Mouse (Mus musculus) megakaryocyte-erythroid progenitor cell, adult 5-6 weeks (primary cell): ENCODE results near the gene Myo18a. TPM values are rescaled to one million over a fixed set of nuclear protein-coding genes. Genes with fewer than 3 reads are reported as not detected.
A peak's percentile ranks its signal among the peaks of the same experiment; 100 is the strongest.

ENCODE experiments used
- ATAC-seq: replicated peaks from 2 replicates; pipeline ENCODE4 v1.8.0; 2016; ENCODE audit warnings: mild to moderate bottlenecking, inconsistent platforms; ENCODE audit not compliant: severe bottlenecking, poor library complexity, low FRiP score, low TSS enrichment
- total RNA-seq, 2 experiments: library from RNA; stranded (forward) in 1 of 2; stranded (reverse) in 1 of 2; fragments of 200-1000, 215-1000 nt in 1 of 2; fragments of >200 nt in 1 of 2; fragmentation: Nextera tagmentation in 1 of 2; gene quantifications; 2 replicates each; pipeline ENCODE4 v1.2.3; 2014 to 2017

Gene Myo18a
- total RNA-seq, 2 experiments from 2014 or later = 69.3 to 84.3 TPM

DNA sequence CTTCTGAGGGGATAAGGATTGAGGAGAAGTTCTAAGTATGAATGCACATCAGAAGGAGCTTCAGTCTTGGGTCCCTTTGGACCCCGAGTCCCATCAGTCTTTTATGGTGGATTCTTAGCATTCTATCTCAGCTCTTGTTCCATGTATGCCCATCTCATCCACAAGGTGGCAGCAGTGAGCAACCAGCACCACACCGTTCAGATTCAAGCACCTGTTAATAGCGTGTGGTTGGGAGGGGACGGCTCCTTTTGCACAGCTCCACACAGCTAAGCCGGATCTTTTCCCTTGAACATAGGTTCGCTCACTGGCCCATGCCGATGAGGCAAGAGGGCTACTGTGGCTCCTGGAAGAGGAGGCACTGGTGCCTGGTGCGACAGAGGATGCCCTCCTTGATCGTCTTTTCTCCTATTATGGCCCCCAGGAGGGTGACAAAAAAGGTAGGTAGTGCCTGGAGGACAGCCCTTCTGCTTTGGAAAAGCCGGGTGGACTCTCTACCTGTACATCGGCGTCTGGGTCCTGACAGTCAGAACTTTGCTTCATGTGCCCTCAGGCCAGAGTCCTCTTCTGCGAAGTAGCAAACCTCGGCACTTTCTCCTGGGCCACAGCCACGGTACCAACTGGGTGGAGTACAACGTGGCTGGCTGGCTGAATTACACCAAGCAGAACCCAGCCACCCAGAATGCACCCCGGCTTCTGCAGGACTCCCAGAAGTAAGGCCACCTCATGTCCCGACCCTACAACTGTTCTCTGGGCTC lies 64.4 kb downstream of the Myo18a start:
- peak; percentile 45; the same call in 1 of the 2 replicates for ATAC-seq

DNA sequence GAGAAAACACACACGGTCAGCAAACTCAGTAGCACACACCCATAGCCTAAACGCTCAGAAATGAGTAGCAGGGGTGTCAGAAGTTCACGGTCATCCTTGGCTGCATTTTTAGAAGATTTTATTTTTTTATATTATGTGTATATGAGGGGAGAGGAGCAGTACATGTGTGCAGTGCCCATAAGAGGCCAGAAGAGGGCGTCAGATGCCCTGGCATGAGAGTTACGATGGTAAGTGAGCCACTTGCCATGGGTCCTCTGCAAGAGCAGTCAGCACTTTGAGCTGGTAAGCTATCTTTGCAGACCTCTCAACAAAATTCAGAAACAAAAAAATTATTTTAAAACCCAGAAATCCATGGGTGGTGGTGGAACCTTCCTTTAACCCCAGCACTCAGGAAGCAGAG lies 65.1 kb downstream of the Myo18a start:
- no peak for ATAC-seq

DNA sequence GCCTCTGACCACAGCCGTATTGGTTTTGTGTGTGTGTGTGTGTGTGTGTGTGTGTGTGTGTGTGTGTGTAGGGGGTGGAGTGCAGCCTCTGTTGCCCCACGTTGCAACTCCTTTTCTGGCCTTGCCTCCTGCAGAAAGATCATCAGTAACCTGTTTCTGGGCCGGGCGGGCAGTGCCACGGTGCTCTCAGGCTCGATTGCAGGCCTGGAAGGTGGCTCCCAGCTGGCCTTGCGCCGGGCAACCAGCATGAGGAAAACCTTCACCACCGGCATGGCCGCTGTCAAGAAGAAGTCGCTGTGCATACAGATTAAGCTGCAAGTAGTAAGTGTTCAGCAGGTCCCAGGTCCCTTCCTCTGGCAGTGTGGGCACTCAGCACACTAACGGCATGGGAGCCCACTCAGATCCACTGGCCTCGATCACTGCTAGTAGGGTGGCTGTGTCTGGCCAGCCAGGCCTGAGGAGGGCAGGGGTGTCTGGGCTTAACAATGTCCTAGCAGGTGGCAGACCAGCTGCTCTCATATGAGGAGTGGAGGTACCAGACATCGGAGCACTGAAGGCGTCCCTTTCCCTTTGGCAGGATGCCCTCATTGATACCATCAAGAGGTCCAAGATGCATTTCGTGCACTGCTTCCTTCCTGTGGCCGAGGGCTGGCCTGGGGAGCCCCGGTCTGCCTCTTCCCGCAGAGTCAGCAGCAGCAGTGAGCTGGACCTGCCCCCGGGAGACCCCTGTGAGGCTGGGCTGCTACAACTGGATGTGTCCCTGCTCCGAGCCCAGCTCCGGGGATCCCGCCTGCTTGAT lies 66.2 kb downstream of the Myo18a start:
- no peak for ATAC-seq

DNA sequence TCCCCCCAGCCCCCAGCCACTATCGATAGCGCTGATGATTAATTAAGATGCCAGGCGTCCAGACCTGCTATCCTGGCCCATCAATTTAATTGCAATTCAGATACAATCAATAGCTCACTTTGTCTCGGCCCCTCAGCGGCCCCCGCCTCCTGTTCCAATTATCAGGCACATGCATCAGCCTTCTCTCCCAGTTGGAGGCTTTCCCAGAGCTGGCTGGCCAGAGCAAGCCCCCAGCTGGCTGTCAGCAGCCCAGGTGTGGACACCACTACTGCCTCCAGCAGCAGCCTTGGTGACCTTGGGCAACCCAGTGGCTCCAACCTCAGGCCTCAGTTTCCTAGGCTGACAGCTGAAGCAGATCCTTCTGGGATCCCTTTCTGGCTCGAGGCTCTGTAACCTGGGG lies 67.8 kb downstream of the Myo18a start:
- ATAC-seq = no peak

DNA sequence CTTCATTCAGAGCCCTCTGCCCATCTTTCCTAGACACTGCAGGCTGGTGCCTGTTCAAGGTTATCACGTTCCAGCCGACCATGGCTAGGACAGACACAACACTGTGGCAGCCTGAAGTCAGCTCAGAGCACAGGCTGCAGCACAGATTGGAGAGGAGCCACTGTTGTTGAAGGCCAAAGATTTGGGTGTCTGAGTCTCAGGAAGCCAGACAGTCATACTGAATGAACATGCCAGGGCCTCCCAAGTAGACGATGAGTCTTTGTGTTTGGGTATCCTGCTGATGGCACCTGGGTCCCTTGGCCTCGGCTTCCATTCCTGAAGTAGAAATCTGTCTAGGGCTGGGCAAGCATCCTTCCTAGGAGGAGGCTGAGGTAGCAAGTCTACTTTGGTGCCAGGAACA lies 69.5 kb downstream of the Myo18a start:
- ATAC-seq = no peak

DNA sequence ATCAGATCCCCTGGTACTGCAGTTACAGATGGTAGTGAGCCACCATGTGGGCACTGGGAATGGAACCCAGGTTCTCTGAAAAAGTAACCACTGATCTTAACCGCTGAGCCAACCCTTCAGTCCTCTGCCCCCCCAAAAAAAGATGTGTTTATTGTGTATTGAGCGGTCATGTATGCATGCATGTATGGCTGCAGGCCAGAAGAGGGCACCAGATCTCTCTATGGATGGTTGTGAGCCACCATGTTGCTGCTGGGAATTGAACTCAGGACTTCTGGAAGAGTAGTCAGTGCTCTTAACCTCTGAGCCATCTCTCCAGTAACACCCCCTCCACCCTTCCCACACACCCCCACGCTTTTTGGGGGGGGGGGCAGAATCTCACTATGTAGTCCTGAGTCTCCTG lies 72.1 kb downstream of the Myo18a start:
- ATAC-seq = no peak

DNA sequence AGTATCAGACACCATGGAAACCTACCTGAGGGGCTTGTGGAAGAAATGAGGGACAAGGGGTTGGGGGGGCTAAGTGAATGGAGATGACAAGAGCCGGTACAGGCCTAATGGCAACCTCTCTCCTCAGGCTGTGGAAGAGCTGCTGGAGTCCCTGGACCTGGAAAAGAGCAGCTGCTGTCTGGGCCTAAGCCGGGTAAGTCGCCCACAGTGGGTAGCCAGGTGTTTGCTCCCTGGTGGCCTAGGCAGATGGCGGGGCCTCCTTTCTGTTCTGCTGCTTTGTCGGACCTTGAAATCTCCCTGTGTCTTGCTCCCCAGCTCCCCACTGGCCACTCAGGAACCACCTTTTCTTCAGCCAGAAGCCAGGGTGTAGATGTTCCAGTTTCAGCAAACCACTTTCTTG lies 73.2 kb downstream of the Myo18a start:
- no peak for ATAC-seq

DNA sequence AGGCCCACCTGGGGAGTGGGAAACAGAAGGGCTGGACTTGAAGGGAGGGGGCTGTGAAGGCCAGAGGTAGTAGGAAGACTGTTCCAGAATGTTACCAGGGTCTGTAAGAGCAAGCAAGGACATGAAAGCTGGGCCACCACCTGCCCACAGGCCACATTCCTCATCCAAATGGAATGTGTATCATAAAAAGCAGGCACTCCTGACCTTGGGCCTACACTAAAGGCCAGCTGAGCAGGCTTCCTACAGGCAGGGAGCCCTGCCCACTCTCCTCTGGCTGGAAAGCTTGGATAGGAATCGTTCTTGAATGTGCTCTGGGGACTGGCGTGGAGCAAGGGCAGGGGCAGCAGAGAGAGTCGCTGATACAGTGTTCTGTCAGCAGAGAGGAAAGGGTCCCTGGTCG lies 73.7 kb downstream of the Myo18a start:
- no peak for ATAC-seq

DNA sequence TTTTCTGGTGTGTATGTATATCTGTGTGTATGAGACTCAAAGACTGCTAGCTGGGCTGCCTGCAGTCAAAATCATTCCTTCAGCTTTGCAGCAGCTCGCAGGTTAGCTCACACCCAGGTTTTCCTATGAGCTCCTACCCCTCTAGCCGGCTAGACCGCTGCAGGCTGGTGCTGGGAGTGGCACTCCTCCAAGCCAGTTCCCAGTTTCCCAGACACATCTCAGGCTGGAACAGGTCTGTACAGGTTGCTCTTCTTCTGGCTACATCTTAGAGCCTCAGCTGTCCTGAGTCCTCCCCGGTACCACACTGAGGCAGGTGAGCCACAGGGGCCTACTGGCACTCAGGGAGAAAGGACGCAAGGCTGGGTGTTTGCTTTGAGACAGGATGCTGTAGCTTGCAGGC lies 74.8 kb downstream of the Myo18a start:
- ATAC-seq = no peak

DNA sequence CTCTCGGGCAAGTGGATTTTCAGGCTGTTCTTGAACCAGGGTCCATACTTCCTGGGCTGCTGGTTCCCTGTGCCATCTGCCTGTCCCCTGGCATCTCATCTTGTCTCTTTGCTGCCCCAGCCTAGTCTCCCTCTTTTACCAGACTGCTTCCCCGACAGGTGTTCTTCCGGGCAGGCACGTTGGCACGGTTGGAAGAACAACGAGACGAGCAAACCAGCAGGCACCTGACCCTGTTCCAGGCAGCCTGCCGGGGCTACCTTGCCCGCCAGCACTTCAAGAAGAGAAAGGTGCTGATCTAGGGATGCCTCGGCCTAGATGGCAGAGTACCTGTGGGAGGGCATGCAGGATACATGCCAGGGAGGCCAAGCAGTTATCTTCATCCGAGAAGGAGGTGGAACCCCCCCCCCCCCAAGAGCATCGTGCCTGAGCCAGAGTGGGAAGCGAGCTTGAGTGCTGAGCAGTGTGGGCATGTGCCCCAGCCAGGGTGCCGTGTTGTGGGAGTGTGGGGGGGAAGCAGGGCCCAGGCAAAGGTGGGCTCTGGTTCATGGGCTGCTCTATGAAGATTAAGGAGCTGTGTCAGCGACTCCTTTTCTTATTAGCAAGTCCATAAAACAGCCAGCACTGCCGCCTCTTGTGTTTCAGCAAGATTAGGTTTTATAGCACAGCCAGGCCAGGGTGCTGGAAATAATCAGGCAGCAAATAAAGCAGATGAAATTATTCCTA lies 77.6 kb downstream of the Myo18a start:
- ATAC-seq = no peak

DNA sequence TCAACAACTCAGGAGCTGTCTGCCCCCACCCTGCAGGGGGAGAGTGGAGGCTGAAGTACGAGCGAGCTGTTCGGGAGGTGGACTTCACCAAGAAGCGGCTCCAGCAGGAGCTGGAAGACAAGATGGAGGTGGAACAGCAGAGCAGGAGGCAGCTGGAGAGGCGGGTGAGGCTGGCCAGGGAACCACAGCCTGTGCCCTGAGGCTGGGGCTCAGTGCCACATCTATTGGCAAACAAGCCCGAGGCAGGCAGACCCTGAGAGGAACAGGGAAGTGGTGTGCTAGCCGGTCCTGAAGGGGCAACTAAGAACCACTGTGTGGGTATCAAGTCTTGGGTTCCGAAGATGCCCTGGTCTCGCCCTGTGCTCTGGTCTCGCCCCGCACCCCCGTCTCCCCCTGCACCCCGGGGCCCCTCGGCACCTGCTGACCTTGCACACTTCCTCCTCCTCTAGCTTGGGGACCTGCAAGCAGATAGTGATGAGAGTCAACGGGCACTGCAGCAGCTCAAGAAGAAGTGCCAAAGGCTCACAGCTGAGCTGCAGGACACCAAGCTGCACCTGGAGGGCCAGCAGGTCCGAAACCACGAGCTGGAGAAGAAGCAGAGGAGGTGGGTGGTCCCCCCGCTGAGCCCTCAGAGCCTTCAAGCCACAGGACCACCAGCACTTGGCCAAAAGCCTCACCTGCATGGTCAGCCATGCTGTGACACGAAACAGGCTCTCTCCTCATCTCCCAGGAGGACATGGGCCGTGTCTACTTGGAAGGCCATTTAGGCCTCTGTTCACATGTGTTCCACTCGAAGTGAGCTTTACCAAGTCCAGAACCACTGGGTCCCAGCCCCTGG lies 80.2 kb downstream of the Myo18a start:
- ATAC-seq = no peak

DNA sequence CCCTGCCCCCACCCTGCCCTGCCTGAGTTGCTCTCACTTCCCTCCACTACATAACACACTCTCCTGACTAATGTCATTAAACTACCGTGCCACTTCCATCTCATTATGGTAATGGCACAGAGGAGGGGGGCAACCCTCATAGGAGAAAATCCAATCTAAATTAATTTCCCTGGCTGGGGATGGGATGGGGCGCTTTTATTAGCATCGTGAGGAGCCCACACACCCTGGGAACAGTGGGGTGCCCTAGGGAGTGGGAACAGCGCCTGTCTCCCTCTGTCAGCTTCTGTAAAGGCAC lies 80.8 kb downstream of the Myo18a start:
- ATAC-seq = no peak

DNA sequence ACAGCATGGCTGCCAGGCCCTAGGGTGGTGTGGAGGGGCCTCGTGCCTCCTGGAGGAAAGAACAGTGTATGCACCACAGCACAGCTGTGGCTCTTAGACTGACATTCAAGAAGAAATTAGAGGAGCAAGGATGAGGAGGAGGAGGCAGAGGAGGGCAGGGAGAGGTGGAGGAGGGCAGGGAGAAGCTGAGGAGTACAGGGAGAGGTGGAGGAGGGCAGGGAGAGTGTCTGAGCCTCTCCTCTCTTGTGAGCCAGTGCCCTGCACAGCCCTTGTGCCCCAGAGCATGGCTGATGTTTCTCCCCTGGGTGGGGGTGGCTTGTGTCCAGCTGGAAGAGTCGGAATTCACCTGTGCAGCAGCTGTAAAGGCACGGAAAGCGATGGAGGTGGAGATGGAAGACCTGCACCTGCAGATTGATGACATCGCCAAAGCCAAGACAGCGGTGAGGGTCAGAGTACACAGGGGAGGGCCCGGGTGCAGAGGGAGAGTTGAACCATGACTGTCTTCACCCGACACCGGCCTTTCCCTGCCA lies 84.6 kb downstream of the Myo18a start:
- no peak for ATAC-seq

DNA sequence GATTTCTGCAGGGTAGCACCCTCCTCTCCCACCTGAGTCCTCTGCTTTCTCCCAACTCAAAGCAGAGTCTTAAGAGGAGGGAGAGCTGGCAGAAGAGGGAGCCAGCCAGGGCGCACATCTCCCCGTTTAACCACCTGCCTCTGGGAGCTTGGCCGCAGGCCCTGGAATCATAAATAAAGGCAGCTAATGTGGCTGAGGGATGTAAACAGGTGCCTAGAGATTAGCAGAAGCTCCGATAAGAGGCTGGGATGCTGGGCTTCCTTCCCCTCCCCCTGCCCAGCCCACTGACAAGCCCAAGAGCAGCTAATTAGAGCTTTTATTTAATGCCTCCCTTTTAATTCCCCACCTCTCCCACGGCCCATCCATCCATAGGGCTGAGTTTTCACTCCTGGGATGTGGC lies 85.1 kb downstream of the Myo18a start:
- ATAC-seq = no peak

DNA sequence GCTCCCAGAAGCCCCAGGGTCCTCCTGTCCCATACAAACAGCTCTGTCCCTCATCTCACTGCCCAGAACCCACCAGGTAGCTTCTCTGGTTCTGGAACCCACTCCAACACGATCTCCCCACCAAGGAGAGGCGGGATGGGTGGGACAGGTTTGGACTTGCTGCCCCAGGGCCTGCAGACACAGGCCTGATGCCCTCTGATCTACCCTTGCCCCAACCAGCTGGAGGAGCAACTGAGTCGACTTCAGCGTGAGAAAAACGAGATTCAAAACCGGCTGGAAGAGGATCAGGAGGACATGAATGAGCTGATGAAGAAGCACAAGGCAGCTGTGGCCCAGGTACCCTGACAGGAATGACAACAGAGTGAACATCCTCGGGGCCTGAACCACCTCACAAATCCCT lies 86.1 kb downstream of the Myo18a start:
- no peak for ATAC-seq

DNA sequence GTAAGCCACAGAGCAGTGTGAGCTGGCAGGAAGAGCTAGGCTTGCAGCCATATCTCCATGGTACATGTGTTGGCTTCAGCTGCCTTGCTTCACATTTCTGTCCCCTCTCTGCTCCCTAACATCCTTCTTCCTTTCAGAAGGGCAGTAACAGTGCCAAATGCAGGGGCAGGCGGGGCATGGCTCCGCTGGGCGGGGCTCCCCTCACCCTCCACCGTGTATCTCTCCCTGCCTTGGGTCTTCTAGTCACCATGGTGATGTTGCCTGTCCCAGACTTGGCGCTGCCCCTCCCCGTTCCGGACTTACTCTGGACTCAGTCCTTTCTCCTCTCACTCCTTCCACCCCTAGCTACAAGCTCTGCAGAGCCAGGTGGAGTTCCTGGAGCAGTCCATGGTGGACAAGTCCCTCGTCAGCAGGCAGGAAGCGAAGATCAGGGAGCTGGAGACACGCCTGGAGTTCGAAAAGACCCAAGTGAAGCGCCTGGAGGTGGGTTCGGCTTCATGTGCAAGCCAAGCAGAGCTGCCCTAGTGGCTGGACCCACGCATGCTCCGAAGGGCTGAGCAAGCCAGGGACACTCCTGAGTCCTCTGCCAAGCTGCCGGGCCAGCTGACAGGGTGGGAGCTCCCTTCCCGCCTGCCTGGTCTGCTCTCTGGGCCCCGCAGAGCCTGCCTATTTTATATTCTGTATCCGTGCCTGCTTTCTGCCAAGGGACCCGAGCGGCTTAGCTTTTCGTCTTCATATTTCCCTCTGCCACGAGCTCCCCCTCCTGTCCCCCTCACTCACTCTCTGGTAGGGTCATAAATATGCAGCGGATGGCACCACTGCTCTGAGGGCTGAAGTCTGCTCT lies 87.6 kb downstream of the Myo18a start:
- no peak for ATAC-seq

DNA sequence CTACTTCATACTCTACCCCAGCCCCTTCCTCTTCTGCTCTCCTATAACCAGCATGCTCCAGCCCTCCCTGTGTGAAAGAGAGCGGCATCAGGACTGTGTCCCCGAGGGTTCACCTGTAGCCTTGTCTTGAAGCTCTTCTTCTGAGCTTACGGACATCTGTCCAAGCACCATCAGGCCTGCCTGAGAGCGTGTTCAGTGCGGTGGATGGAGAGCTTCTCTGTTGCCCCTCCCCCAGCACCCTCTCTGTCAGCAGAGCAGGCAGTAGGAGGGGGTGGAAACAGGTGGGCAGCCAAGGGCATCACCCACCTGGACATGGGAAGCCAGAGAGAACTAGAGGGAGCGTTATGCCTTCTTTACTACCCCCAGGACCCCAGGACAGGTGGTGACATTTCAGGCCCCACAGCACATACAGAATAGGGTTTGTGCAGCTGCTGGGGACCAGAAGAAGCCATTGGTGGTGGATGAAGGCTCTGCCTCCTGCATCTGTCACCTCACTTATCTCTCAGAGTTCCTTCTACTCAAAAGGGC lies 88.5 kb downstream of the Myo18a start:
- no peak for ATAC-seq

DNA sequence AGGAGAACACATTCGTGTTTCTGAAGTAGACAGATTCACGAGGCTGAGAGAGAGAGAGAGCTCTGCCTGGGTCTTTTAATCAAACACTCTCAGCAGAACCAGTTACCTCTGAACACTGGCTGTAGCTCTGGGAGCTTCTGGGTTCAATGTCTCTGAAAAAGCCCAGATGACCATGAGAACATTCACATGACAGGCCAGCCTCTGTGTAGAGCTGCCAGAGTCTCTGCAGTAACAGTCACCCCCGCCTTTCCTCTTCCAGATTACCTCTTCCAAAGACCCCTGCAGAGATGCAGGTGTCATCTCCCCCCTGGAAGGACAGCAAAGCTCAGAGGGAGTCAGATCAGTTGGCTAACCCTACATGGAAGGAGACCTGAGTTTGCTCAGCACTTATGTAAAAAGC lies 89.1 kb downstream of the Myo18a start:
- ATAC-seq = no peak
